Mouse (Mus musculus): Measurements from ENCODE around the gene Nsmce3.

Gene Nsmce3

GRCm38 (mm10) chr7:64872743-64873241 is at the start of gene Nsmce3:
Gene Nsmce3 (minus strand): TSS chr7:64872997.
- in situ Hi-C loops (cut with MboI; ENCODE audit: unreplicated experiment in 2 of 2) = loop anchor here (5.0 to 25.0 kb wide), 2 partner anchors 480 to 485 kb away; partner anchors contain the start of genes Mcee (in 2 of the 2) and Mphosph10 (in 2 of the 2)

GRCm38 (mm10) chr7:64921189-64921588 is 48.4 kb upstream of the Nsmce3 start:
- in situ Hi-C loops (cut with MboI; ENCODE audit: unreplicated experiment in 2 of 2) = no loop called here

DNA sequence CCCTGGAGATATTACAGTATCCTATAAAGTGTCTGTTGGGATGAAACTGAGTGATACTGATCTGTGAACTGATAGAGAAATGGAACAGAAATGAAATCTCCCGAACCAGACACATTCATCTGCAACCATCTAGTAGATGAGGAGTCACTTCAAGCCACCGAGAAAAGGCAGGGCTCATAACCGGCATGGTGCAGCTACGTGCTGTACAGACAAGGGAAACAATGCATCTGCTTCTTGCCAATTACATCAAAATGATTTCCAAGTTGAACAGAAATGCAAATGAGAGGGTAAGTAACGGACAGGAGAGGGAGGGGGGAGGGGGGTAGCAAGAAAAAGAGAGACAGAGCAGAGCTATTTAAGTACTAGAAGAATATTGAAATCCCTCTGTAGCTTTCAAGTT is 47.9 kb upstream of the Nsmce3 start:
- in situ Hi-C loops (cut with MboI; ENCODE audit: unreplicated experiment in 2 of 2) = no loop called here

- in situ Hi-C loops (cut with MboI; ENCODE audit: unreplicated experiment in 2 of 2) = no loop called here
Observed at GRCm38 (mm10) chr7:64916654-64917053, 43.9 kb upstream of the Nsmce3 start.

DNA sequence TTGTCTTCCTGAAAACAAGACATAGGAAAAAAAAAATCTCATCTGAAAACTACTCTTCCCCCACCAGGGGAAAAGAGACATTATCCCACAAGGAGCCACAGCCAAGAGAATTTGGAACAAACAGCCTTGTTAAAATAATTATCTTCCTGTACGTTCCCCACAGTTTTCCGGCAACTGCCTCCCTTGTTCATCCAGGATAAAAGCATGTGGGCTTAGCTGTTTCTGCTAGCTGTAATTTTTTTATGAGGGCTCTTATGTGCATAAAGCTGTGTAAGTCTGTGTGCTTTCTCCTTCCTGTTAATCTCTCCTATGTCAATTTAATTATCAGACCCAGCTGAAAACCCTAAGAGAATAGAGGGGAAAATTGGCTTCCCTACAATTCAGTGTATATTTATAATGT is 42.3 kb upstream of the Nsmce3 start:
- in situ Hi-C loops (cut with MboI; ENCODE audit: unreplicated experiment in 2 of 2) = no loop called here

DNA sequence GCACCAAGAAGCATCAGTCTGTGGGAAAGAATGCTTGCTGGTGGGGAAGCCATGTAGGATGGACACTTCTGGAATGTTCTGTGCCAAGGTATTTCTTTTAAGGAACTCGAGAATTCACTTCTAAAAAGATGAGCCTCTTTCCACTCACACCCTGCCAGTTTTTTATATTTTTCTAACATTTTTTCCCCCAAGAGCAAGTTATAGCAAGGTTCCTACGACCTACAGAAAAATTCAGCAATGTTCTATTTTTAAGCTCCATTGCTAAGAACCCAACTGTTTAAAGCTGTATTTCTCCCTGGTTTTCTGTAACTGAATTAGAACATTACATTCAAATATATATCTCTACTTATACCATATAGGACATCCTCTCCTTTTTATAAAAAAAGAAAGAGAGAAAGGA is 39.1 kb upstream of the Nsmce3 start:
- in situ Hi-C loops (cut with MboI; ENCODE audit: unreplicated experiment in 2 of 2) = no loop called here

DNA sequence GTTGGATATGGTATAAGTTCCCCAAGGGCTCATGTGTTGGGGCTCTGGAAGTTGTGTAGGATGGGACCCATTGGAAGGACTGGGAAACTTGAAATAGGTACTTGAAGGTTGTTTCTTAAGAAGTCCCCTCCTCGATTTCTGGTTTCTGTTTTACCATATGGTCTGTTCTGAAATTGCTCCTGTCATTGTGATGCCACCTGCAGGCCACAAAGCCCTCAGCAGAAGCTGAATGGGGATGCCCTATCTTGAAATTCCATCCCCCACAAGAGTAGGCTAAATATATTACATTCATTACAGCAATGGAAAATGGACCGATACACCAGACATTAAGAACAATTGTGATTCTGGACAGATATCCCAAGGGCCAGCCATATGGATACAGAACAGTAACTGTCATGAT is 37.4 kb upstream of the Nsmce3 start:
- in situ Hi-C loops (cut with MboI; ENCODE audit: unreplicated experiment in 2 of 2) = no loop called here

DNA sequence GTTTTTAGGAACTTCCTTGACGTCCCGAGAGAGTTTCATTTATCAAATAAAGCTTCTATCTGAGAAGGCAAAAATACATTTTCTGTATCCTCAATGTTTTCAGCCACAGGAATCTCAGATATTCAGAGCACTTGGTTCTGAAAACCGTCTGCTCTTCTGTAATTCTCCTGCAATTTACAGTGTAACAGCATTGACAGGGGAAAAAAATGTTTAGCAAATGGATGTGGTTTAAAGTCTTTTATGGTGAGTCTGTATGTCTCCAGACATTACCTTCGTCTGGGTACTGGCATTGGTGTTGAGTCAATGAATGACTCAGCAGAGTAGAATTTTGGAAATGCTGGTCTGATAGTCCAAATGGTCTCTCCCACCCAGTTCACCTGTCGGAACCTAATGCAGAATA is 34.2 kb upstream of the Nsmce3 start:
- in situ Hi-C loops (cut with MboI; ENCODE audit: unreplicated experiment in 2 of 2) = no loop called here

GRCm38 (mm10) chr7:64905506-64905905 is 32.7 kb upstream of the Nsmce3 start:
- in situ Hi-C loops (cut with MboI; ENCODE audit: unreplicated experiment in 2 of 2) = no loop called here

- in situ Hi-C loops (cut with MboI; ENCODE audit: unreplicated experiment in 2 of 2) = no loop called here
Observed at GRCm38 (mm10) chr7:64900249-64900648, 27.5 kb upstream of the Nsmce3 start.

- in situ Hi-C loops (cut with MboI; ENCODE audit: unreplicated experiment in 2 of 2) = loop anchor here in 1 of 2 experiments (25.0 kb wide), 1 partner anchor 1166 kb away; the partner anchor contains the start of gene Snrpa1
Observed at GRCm38 (mm10) chr7:64896587-64896986, 23.8 kb upstream of the Nsmce3 start.

GRCm38 (mm10) chr7:64895685-64896101 is 22.9 kb upstream of the Nsmce3 start:
- in situ Hi-C loops (cut with MboI; ENCODE audit: unreplicated experiment in 2 of 2) = loop anchor here in 1 of 2 experiments (25.0 kb wide), 1 partner anchor 1167 kb away; the partner anchor contains the start of gene Snrpa1

- in situ Hi-C loops (cut with MboI; ENCODE audit: unreplicated experiment in 2 of 2) = loop anchor here in 1 of 2 experiments (25.0 kb wide), 1 partner anchor 1171 kb away; the partner anchor contains the start of gene Snrpa1
Observed at GRCm38 (mm10) chr7:64891139-64891538, 18.3 kb upstream of the Nsmce3 start.

GRCm38 (mm10) chr7:64889919-64890318 is 17.1 kb upstream of the Nsmce3 start:
- in situ Hi-C loops (cut with MboI; ENCODE audit: unreplicated experiment in 2 of 2) = loop anchor here in 1 of 2 experiments (25.0 kb wide), 1 partner anchor 1172 kb away; the partner anchor contains the start of gene Snrpa1

DNA sequence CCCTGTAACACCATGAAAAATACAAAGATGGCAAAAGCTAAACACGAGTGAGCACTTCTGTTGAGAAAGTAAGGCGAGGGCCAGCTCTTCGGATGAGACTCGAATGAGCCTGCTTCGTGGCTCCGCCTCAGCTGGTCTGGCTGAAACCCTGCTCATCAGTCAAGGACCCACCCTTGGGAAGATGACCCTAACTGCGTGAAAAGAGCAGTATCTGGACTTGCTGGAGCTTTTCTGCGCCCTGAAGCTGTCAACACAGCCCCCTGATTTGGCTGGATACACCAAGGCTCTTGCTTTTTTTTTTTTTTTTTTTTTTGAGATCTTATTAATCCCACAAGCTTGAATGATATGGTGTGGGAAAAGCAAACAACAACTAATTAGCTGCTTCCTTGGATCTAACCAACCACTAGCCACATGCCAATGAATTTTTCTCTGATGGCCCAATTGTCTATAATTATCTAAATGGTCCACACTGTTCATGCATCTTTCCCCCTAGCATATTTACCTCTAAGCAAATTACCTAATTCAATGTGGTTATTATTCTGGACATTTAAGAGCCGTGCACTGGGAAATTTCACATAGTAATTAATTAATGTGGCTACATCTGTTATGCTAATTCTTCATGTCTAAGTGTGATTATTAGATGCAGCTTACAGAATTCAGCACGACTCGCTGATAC is 11.5 kb upstream of the Nsmce3 start:
- in situ Hi-C loops (cut with MboI; ENCODE audit: unreplicated experiment in 2 of 2) = loop anchor here in 1 of 2 experiments (25.0 kb wide), 1 partner anchor 1178 kb away; the partner anchor contains the start of gene Snrpa1

GRCm38 (mm10) chr7:64882243-64882642 is 9.4 kb upstream of the Nsmce3 start:
- in situ Hi-C loops (cut with MboI; ENCODE audit: unreplicated experiment in 2 of 2) = loop anchor here in 1 of 2 experiments (25.0 kb wide), 1 partner anchor 1180 kb away; the partner anchor contains the start of gene Snrpa1

DNA sequence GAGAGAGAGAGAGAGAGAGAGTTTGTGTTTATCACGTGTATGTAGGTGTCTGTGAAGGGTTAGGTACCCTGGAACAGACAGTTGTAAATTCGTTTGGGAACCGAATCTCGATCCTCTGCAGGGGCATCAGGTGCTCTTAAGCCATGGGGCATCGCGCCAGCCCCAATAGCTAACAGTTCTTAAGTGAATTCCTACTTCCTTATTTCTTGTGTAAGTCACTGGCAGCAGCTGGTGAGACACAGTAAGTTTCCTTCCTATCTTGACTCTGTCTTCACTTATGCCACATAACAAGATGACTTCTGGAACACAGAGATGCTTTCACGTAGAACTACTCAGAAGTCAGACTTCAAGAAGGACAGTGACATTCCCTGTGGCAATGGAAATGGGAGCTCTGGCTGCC is 8.6 kb upstream of the Nsmce3 start:
- in situ Hi-C loops (cut with MboI; ENCODE audit: unreplicated experiment in 2 of 2) = loop anchor here in 1 of 2 experiments (25.0 kb wide), 1 partner anchor 1181 kb away; the partner anchor contains the start of gene Snrpa1

DNA sequence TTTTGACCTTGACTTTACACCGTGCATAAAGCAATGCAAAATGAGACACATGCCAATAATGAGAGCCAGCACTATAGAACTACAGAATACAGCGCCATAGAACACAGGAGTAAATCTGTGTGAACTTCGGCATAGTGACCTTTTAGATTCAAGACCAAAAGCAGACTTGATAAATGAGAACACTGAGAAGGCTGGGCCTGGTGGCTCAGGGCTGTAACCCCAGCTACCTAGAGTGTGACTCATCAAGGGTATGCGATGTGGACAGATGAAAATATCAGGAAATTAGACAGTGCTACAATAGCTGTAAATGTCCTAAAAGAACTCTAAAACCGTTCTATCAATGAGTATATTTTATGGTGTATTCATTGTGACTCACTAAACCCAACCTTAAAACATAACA is 7.6 kb upstream of the Nsmce3 start:
- in situ Hi-C loops (cut with MboI; ENCODE audit: unreplicated experiment in 2 of 2) = loop anchor here in 1 of 2 experiments (25.0 kb wide), 1 partner anchor 1182 kb away; the partner anchor contains the start of gene Snrpa1

DNA sequence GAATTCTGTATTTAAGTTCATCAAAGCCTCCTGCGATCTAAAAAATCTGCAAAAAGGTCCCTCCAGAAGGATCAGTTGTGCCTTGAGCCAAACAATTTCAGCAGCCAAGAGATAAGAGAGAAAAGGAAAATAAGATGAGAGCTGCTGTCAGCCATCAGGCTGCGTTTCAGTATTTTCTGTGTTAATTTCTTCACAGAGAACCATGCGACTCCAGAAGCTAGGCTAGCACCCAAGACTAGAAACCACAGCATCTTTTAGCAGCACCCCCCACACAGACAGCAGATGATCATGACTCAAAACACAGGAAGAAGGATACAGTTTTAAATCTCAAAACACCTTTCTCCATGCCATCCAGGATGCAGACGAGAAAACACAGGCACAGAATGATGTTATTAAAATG is 2.1 kb upstream of the Nsmce3 start:
- in situ Hi-C loops (cut with MboI; ENCODE audit: unreplicated experiment in 2 of 2) = loop anchor here (5.0 to 25.0 kb wide), 3 partner anchors 483 to 1187 kb away; partner anchors contain the start of genes Mcee (in 2 of the 2), Mphosph10 (in 2 of the 2) and Snrpa1 (in 1 of the 2)

GRCm38 (mm10) chr7:64873266-64873665 is 469 bp upstream of the Nsmce3 start:
- in situ Hi-C loops (cut with MboI; ENCODE audit: unreplicated experiment in 2 of 2) = loop anchor here (5.0 to 25.0 kb wide), 2 partner anchors 481 to 486 kb away; partner anchors contain the start of genes Mcee (in 2 of the 2) and Mphosph10 (in 2 of the 2)

Data from v-Abl transformed pro-B cells (cell line).